Mouse (Mus musculus): Measurements from ENCODE around the gene Etv6. TPM values are rescaled to one million over a fixed set of nuclear protein-coding genes. Genes with fewer than 3 reads are reported as not detected.

Gene Etv6
- polyA plus RNA-seq, 2 experiments from 2014 or later = 9.0 to 10.0 TPM

DNA sequence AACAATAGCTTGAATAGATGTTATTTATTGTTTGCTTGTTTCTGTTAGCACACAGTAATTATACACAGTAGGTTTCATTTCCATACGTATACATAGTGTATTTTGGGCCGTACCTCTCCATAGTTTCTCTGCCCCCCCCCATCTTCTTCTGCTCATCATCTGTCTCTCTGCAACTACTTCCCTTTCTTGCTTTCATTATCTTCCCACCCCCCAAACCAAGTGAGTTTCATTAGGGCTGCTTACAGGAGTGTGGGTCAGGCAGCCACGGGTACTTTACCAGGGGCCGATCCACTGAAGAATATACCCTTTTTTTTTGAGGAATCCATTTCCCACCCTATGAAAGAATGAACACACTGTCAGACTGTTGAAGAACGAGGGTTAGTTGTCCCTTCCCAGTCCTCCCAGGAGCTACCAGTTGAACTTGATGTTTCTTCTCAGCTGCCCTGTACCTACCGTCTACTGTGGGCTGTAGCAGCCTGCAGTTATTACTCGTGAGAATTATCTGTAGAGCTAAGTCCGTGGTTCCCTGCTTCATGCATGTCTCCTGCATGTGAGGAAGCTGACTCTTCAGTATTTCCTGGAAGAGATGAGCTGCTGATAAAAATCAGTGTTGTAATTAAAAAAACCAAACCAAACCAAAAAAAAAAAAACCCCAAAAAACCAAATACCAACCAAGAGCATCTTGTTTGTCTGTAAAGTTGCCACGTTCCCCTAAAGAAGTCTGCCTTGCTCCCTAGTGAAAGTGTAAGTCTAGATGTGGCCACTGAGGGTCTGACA lies 9.8 kb downstream of the Etv6 start:
- peak; percentile 30 for ATAC-seq

DNA sequence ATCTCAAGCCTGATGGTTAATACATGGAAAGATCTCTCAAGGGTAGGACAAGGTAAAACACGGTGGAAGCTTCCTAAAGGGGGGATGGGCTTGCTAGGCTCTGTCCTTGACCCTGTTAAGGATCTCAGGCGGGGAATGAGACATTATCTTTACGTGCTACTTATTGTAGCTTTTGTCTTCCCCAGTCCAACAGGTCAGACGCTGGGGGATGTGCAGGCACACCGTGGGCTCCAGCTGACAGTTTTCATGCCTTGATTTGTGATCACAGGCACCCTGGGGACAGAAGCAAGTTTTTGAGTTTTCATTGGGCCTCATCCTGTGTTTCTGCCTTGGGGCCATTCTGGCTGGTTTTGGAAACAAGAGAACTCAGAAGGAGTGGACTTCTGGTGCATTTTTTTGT lies 10.6 kb downstream of the Etv6 start:
- no peak for ATAC-seq

- no peak for ATAC-seq
These were observed 11.7 kb downstream of the Etv6 start for GRCm38 (mm10) chr6:134047249-134047648.

DNA sequence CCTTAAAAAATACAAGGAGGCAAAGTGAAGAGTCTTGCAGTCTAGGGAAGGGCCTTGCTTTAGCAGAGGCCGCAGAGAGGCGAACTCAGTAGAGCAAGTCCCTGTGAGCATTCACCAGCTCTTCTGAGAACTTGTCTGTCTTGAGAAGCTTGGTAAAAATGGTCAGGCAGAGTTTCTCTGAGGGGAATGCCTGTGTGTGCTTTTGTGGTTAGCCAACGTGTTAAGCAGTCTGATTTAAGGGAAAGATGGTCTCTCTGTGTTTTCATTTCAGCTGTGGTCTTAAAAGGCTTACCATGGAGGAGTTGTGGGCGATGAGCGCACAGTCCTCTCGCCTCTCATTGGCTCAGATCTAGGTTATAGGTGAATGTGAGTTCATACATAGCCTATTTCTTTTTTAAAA lies 12.5 kb downstream of the Etv6 start:
- ATAC-seq = peak; percentile 72

- ATAC-seq = no peak
These were observed 13.5 kb downstream of the Etv6 start for GRCm38 (mm10) chr6:134048965-134049364.

DNA sequence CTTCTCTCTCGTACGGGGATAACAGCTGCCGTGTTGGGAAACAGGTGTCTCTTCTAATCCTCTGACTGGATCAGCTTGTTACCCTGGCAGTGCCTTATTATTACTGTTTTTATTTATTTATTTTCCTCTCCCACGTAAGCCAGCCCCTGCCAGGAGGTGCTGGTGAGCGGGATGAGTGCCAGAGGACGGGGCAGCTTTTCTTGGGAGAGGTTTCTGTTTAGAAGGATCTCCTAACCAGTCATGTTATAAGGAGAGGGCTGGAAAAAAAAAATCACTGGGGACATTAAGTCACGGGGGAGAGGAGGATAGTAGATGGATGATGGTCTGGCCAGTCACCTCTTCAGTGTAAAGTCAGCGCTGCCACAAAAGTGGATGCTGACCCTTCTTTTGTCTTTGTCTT lies 15.0 kb downstream of the Etv6 start:
- ATAC-seq = no peak

- ATAC-seq = no peak
These were observed 16.4 kb downstream of the Etv6 start for GRCm38 (mm10) chr6:134051950-134052349.

- ATAC-seq = no peak
These were observed 17.6 kb downstream of the Etv6 start for GRCm38 (mm10) chr6:134053146-134053545.

- no peak for ATAC-seq
These were observed 18.1 kb downstream of the Etv6 start for GRCm38 (mm10) chr6:134053566-134053965.

DNA sequence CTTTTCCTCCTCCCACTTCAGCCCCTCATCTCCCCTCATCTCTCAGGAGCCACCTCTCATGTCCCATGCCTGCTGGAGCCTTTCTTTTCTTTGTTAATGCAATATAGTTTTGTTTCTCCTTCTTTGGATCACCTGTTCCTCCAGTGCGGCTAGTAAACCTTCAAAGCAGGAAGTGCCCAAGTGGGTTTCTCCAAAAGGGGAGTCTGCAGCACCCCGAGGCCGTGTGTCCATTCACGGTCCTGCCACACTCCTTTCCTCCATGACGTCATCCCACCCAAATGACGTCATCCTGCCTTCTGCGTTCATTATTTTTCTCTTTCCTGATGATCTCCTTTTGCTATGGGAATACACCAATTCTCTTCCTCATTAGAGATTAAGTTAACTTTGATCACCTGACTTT lies 20.1 kb downstream of the Etv6 start:
- ATAC-seq = no peak

- ATAC-seq = no peak
These were observed 23.0 kb downstream of the Etv6 start for GRCm38 (mm10) chr6:134058451-134058850.

- ATAC-seq = no peak
These were observed 23.5 kb downstream of the Etv6 start for GRCm38 (mm10) chr6:134058886-134059551.

- ATAC-seq = peak; percentile 57
These were observed 24.0 kb downstream of the Etv6 start for GRCm38 (mm10) chr6:134059552-134059891.

GRCm38 (mm10) chr6:134060036-134060435 lies 24.5 kb downstream of the Etv6 start:
- ATAC-seq = no peak

GRCm38 (mm10) chr6:134060811-134061210 lies 25.3 kb downstream of the Etv6 start:
- ATAC-seq = no peak

DNA sequence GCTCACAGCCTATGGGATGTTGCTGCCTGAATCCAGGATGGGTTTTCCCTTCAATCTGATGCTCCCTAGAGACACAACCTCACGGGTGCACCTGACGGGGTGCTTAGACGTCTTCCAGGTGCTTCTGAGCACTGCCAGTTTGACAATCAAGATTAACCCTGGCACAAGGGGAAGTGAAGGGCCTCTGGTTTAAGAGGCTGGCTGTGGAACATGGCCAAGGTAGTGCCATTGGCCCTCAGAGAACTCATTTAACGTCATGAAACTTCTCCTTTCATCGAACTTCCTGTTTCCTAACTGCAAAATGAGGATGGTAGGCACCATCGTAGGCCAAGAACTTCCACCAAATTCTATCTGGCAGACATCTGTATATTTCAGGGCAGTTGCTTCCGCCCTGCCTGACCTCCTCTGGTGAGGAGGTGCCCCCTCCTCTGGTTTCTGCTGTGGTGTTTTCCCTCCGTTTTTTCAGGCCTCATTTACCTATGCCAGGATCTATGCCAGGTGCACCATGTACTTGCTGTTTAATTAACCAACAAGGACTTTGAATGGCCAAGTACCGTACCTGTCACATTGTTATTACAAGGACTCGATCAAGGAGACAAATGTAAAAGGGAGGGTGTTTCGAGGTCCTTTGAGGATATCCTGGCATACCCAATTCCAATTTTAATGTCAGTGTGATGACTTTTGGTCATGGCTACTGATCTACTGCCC lies 29.7 kb downstream of the Etv6 start:
- no peak for ATAC-seq

DNA sequence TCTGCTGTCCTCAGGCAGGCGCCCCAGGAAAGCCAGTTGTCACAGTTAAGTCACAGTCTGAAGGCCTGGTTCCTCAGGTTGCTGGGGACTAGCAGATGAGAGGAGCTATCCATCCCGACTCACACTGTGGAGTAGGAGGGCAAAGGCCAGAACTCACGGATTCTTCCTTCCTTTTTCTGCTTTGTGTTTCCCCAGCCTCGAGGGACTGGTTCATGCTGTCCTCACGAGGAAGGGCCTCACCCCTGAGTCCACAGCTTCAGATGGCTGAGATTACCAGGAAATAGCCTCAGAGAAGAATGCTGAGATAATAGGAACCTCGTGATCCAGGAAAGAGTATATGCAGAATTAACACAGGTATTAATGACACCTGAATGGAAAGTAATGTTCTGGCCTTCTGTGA lies 30.6 kb downstream of the Etv6 start:
- no peak for ATAC-seq

DNA sequence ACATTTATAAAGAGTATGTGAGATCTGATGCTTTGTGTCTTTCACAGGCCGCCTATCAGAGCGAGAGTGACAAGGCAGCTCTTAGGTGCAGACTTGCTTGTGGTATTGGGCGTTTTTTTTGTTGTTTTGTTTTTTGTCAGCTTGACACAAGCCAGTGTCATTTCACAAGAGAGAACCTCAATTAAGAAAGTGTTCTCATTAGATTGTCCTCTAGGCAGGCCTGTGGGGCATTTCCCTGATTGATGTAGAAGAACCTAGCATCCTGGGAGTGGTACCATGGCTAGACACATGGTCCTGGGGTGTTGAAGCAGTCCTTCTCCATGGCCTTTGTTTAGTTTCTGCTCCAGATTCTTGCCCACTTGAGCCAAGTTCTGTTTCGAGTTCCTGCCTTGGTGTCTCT lies 31.5 kb downstream of the Etv6 start:
- ATAC-seq = peak; percentile 61

DNA sequence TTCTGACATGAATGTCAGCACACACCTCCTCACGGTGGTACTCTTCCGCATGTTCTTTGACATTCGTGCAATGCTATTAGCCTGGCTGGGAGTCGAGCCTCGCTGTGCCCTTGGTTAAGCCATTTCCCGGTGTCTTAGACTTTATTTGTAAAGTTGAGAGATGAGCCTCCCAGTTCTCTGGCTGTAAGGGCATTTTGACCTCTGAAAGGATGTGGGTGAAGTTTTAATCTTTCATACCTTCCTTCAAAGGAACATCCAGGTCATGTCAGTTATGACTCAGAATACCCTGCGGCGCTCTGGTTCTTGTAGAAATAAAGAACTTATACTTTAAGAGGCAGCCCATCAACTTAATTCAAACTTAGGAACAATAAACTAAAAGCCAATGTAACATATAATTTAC lies 32.0 kb downstream of the Etv6 start:
- peak; percentile 63 for ATAC-seq

GRCm38 (mm10) chr6:134072439-134072838 lies 36.9 kb downstream of the Etv6 start:
- ATAC-seq = peak; percentile 12

- ATAC-seq = no peak
These were observed 37.4 kb downstream of the Etv6 start for GRCm38 (mm10) chr6:134072906-134073305.

DNA sequence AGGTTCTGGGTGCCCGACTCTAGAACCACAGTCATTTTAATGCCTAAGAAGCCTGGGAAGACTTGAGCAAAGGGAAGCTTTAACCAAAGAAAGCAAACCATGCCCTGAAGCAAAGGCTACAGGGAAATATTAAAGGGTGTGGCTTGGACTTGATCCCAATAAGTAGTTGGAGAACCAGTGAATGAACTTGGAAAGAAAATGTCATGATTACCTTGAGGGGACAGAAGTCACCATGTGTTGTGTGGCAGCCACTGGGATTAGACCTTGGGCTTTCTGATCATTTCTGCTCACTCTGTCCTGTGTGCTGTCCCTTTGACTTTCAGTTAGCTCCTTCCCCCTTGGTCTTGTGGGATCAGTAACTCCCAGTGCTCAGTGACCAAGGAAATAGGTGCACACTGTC lies 38.9 kb downstream of the Etv6 start:
- ATAC-seq = no peak

DNA sequence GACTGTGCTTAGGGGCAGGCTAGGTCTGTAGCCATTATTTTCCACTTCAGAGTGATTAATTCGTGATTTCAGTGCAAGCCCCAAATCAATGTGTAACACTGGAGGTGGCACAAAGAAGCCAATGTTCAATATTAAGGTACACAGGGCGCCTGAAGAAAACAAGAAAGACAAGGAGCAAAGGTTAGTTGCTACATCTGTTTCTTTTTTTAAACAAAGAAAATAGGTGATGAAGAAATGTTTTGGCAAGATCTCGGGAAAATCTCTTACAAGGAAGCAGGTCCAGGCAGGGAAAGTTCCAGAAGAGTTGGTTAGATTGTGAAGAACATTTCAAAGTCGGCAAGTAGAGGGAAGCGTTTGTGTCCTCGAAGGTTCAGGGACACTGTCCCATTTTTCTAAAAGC lies 39.5 kb downstream of the Etv6 start:
- ATAC-seq = no peak

DNA sequence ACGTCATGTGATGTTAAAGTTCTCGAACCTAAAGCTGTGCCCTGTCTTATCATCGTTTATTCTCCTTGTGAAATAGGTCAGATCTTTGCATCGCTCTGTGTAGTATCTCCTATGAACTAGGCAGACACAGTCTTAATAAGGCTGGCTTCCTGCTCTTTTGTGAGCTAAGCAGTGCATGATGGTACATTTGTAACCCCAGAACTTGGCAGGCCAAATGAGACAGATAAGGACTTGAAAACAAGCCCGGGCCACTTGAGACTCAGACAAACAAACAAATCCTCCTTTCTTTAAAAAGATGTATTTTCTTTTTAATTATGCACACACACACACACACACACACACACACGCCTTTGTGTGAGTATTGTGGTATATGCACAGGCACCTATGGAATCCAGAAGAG lies 42.5 kb downstream of the Etv6 start:
- peak; percentile 40 for ATAC-seq
